Mouse (Mus musculus) kidney, adult 2 months (tissue): ENCODE results near the gene Itga11. TPM values are rescaled to one million over a fixed set of nuclear protein-coding genes. Genes with fewer than 3 reads are reported as not detected.

ENCODE experiments used
- DNase-seq: peaks from one replicate; pipeline ENCODE4 v3.0.0; 2021
- H3K27ac ChIP-seq: fragments of 200-500 bp; 2 replicates; pipeline ENCODE4 v1.5.1; 2012; ENCODE audit warnings: low read depth, low read length, control low read depth, inconsistent platforms; ENCODE audit not compliant: insufficient read depth
- H3K27me3 ChIP-seq: fragments of 200-500 bp; replicated peaks from 2 replicates; pipeline ENCODE4 v1.6.1; 2012; ENCODE audit warnings: mild to moderate bottlenecking, moderate library complexity, low read length, inconsistent platforms; ENCODE audit not compliant: control insufficient read depth, insufficient read depth
- H3K36me3 ChIP-seq: fragments of 200-500 bp; 2 replicates; pipeline ENCODE4 v1.6.1; 2012; ENCODE audit warnings: mild to moderate bottlenecking, moderate library complexity, low read length, inconsistent platforms; ENCODE audit not compliant: control insufficient read depth, insufficient read depth
- H3K4me1 ChIP-seq: fragments of 200-500 bp; 2 replicates; pipeline ENCODE4 v1.6.1; 2011; ENCODE audit warnings: low read length; ENCODE audit not compliant: control insufficient read depth, insufficient read depth
- H3K4me3 ChIP-seq: fragments of 200-500 bp; 2 replicates; pipeline ENCODE4 v1.5.1; 2011; ENCODE audit warnings: mild to moderate bottlenecking, low read depth, low read length, control low read depth; ENCODE audit not compliant: insufficient read depth
- CTCF ChIP-seq: fragments of 200-500 bp; conservative IDR thresholded peaks from 2 replicates; pipeline ENCODE4 v1.5.1; 2011; ENCODE audit warnings: low read depth, mild to moderate bottlenecking, control low read depth, low read length, moderate library complexity, mixed read lengths; ENCODE audit not compliant: insufficient read depth, insufficient read length
- POLR2A ChIP-seq: fragments of 200-500 bp; IDR thresholded peaks from one replicate; pipeline ENCODE4 v1.6.1; 2011; ENCODE audit warnings: low read depth, low read length, control low read depth
- WGBS: fragments of 180-500 bp; shearing (Covaris S2); methylation state at CpG from one replicate; pipeline ENCODE4 v1.1.7; 2018; 5-methylcytosine and 5-hydroxymethylcytosine counted together
- polyA plus RNA-seq: library from polyadenylated mRNA; depleted of rRNA; stranded (reverse); fragments of >200 nt; gene quantifications from 2 replicates; pipeline ENCODE4 v1.2.3, GENCODE M21; 2012; rRNA removed

The Itga11 gene
- 0.35 and 0.41 TPM in 2 replicates for polyA plus RNA-seq

DNA sequence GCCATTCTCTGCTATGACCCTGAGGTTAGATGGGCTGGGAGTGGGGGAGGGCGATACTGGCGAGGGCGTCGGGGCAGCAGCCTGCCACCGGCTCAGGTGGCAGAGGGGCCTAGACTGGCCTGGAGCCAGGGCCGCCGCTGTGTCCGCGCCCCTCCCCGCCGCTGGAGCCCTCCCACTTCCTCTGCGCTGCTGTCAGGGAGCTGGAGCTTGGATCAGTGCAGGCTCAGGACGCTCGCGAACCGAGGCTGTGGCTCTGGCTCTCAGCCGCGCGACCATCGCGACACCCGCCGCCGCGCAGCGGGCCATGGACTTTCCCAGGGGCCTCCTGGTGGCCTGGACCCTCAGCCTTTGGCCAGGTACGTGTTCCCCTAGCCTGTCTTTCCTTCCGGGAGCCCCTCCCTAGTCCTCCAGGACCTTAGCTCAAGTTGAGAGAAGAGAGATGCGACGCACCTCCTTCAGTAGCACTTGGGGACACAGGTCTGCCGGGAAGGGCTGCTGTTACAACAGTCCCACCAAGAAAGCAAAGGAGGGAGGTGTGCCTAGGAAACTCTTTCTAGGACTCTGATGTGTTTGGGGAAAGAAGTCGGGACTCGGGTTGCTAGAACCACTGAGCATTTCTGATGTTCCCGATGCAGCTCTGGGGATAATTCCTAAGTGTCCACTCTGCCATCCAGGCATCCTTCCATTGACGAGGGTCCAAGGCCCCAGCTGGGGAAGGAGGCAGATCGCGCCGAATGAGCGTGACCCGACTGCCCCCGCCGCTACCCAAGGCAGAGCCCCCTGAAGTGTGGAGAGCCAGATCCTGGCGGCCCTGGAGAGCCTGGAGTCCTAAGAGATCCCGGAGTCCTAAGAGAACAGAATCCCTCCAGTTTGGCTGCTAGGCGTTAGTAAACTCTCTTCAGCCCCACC is at the start of gene Itga11:
Gene Itga11 (plus strand): TSS at position 186 of the 909 bp plus-strand sequence.
- Histone ChIP-seq H3K27me3 (0 out of 2 replicates have a peak, but pooled peaks cover 1% of the 10 kb centered on the region), H3K36me3 (no peaks in the 10 kb centered on the region), H3K27ac (no peak within 1 kb of the TSS), H3K4me1 (no peaks in the 10 kb centered on the region), H3K4me3 (peak within 1 kb of the TSS; percentile 20; the same call in 1 of the 2 replicates)
- 1% methylated on average over 45 of the region's 45 CpGs for WGBS
- TF ChIP-seq POLR2A: no peak
- DNase-seq: peak; percentile 8

DNA sequence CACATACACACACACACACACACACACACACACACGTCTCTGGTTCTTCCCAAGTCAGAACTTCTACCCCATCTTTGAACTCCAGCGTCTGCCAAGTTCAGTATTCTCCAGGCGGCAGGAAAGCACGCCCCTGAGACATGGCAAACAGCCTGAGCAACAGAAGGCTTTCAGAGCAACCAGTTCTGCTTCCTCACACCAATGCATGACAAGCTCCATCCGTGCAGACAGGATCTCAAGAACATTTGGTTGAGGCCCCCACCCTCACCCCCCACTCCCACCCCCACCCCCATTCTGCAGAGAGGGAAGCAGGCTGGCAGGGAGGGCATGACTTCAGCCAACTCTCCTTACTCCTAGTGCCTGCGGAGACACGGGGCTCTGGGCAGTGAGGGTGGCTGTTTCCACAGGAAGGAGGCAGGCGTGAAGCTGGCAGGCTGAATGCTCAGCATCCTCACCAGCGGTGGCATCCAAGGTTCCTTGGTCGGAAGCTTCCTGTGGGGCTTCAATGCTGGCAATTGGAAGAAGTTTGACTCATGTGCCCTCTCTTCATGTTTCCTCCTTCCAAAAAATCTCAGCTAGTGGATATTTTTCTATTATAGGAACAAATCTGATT is 46.9 kb upstream of the Itga11 start:
- peak; percentile 13 for DNase-seq
- Histone ChIP-seq H3K4me3 (no peak overlapping the region), H3K4me1 (no peaks in the 10 kb centered on the region), H3K27me3 (no peaks in the 10 kb centered on the region), H3K27ac (no peak overlapping the region), H3K36me3 (no peaks in the 10 kb centered on the region)
- TF ChIP-seq CTCF (no peak), POLR2A (no peak)
- WGBS: 57% methylated on average over 10 of the region's 10 CpGs

DNA sequence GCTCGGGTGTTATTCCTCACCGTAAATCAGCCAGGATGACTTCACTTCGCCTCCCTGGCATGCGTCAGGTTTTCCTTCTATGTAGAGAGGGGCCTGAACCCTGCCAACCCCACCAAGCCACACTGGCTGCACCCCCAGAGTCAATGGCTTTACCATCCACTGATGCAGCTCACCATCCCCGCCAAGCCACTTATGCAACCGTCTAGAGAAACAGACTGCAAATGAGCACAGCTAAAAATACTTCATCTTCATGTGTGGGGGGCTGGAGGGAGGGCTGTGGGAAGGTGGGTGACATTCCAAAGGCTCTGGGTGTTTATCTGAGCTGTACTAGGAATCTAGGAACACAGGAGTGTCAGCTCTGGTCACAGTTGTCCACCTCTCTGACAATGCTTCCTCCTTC is 45.2 kb upstream of the Itga11 start:
- Histone ChIP-seq H3K4me3 (no peak overlapping the region), H3K4me1 (no peaks in the 10 kb centered on the region), H3K27ac (no peak overlapping the region), H3K36me3 (no peaks in the 10 kb centered on the region), H3K27me3 (no peaks in the 10 kb centered on the region)
- 44% methylated on average over 6 of the region's 6 CpGs for WGBS
- TF ChIP-seq CTCF (no peak), POLR2A (no peak)
- DNase-seq: no peak

DNA sequence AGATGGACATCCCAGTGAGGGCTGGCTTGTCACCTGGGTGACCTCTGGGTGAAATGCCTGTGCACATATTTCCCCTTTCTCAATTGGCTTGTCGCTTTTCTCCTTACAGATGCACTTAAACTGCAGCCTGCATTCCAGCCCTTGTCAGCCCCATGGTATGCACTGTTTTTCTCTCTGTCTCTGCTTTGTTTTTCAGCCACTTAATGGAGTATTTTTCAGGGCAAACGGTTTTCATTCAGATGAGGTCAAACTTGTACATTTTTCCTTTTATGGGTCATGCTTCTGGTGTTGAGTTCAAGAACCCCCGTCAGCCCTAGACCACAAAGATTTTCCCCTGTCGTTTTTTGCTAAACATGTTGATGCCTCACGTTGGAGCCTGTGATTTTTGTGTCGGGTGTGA is 39.6 kb upstream of the Itga11 start:
- no peak for TF ChIP-seq POLR2A
- no peak for TF ChIP-seq CTCF
- H3K36me3 ChIP-seq: no peaks in the 10 kb centered on the region
- no peak for DNase-seq
- 59% methylated on average over 6 of the region's 6 CpGs for WGBS
- no peaks in the 10 kb centered on the region for H3K27me3 ChIP-seq
- no peak overlapping the region for H3K27ac ChIP-seq
- H3K4me1 ChIP-seq: no peaks in the 10 kb centered on the region
- H3K4me3 ChIP-seq: no peak overlapping the region

DNA sequence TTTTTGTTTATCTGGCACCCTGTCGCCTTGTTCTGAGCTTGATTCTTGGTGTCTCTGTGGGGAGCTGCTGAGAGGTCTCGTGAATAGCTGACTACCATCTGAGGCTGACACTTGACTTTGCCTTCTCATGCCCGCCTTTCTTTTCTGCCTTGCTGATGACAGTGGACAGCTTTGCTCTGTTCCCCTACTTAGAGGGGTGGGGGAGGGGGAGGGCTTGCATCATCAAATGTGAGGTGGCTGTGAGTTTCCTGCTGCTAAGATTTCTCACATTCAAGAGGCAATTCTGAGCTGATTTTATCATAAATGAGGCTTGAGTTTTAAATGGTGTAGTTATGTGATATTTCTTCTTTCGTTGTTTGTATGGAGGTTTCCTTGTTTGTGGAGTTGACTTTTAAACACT is 37.9 kb upstream of the Itga11 start:
- Histone ChIP-seq H3K27me3 (no peaks in the 10 kb centered on the region), H3K36me3 (no peaks in the 10 kb centered on the region), H3K27ac (no peak overlapping the region), H3K4me3 (no peak overlapping the region), H3K4me1 (no peaks in the 10 kb centered on the region)
- no peak for TF ChIP-seq POLR2A
- no peak for TF ChIP-seq CTCF
- no peak for DNase-seq
- WGBS: 82% methylated on average over 4 of the region's 4 CpGs

DNA sequence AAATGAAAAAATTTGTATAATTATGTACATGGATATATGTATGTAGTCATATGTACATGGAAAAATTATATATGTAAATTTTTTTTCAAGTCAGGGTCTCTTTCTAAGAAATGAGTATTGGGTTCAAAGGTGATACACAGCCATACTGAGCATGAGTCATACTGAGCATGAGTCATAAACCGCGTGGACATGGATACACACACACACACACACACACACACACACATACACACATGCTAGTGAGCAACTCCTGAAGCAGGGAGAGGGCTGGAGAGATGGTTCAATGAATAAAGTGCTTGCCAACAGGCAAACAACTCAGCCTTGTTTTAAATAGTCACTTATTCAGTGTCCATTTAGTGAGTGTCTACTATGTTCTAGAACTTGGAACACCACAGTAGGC is 37.4 kb upstream of the Itga11 start:
- no peak for DNase-seq

DNA sequence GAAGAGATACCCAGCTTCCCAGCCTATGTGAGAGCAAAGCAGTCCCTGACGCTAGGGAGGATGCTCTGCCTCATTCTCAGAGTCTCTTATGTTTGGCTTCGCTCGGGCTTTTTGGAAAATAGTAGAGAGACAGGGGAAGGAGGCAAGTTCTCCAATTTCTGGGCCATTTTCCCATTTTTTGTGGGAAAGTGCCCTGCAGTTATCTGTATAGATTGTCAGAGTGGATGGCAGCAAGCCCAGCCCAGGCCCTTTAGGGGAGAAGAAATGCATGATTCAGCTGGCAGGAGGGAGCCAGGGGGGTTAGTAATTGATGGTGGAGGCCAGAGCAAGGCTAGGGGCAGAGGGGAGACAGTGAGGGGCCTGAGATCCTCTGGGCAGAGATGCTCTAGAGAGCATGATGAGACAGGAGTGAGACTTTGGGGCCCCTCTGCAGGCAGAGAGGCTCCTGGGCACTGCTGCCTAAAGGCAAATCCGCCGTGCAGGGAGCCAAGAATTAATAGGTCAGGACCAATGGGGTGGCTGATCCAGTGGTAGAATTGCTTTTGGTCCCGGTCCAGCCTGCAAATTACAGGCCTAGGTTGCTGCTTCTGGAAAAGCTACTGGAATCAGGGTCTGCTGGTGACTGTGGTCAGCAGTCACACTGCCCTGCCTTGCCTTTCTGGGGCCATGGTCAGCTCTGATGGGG is 31.8 kb upstream of the Itga11 start:
- TF ChIP-seq POLR2A: no peak
- no peak for TF ChIP-seq CTCF
- H3K36me3 ChIP-seq: no peaks in the 10 kb centered on the region
- no peaks in the 10 kb centered on the region for H3K27me3 ChIP-seq
- 79% methylated on average over 6 of the region's 6 CpGs for WGBS
- H3K4me1 ChIP-seq: no peaks in the 10 kb centered on the region
- no peak overlapping the region for H3K27ac ChIP-seq
- no peak overlapping the region for H3K4me3 ChIP-seq
- DNase-seq: no peak

More for the DNA sequence above, 37.4 kb upstream of the Itga11 start:
- 91% methylated on average over 2 of the region's 2 CpGs for WGBS
- H3K4me1 ChIP-seq: no peaks in the 10 kb centered on the region
- no peak overlapping the region for H3K4me3 ChIP-seq
- no peaks in the 10 kb centered on the region for H3K27me3 ChIP-seq
- TF ChIP-seq CTCF: no peak
- TF ChIP-seq POLR2A: no peak
- H3K27ac ChIP-seq: no peak overlapping the region
- no peaks in the 10 kb centered on the region for H3K36me3 ChIP-seq
